Mouse (Mus musculus) limb, embryonic 14.5 days (tissue): Measurements from ENCODE around the gene I830077J02Rik. TPM values are rescaled to one million over a fixed set of nuclear protein-coding genes. Genes with fewer than 3 reads are reported as not detected.

Experiments used
- ATAC-seq: fragments of 200-750 bp; cut with Nextera tagmentation; 2 replicates; pipeline ENCODE4 v1.8.0; 2017; ENCODE audit warnings: low read depth, moderate number of reproducible peaks, moderate TSS enrichment; ENCODE audit not compliant: low FRiP score
- DNase-seq: peaks from one replicate; pipeline ENCODE4 v3.0.0-alpha.2; 2015; ENCODE audit warnings: low spot score
- H3K27ac ChIP-seq: fragments of 300-500 bp; sonication (generic); replicated peaks from 2 replicates; pipeline ENCODE4 v1.5.1; 2014; ENCODE audit warnings: low read depth, mild to moderate bottlenecking, low read length, moderate library complexity, mixed read lengths
- H3K27me3 ChIP-seq: fragments of 300-500 bp; sonication (generic); 2 replicates; pipeline ENCODE4 v1.6.1; 2014; ENCODE audit warnings: low read length, mixed read lengths; ENCODE audit not compliant: control insufficient read depth, insufficient read depth
- H3K36me3 ChIP-seq: fragments of 300-500 bp; sonication (generic); 2 replicates; pipeline ENCODE4 v1.6.1; 2014; ENCODE audit warnings: mild to moderate bottlenecking, low read length, moderate library complexity, mixed read lengths; ENCODE audit not compliant: control insufficient read depth, insufficient read depth
- H3K4me1 ChIP-seq: fragments of 300-500 bp; sonication (generic); 2 replicates; pipeline ENCODE4 v1.6.1; 2014; ENCODE audit warnings: antibody characterized with exemption, low read length, mixed read lengths; ENCODE audit not compliant: control insufficient read depth, insufficient read depth
- H3K4me2 ChIP-seq: fragments of 300-500 bp; sonication (generic); replicated peaks from 2 replicates; pipeline ENCODE4 v1.6.1; 2014; ENCODE audit warnings: low read depth, mild to moderate bottlenecking, low read length, moderate library complexity; ENCODE audit not compliant: severe bottlenecking
- H3K4me3 ChIP-seq: fragments of 300-500 bp; sonication (generic); replicated peaks from 2 replicates; pipeline ENCODE4 v1.5.1; 2014; ENCODE audit warnings: low read length
- H3K9ac ChIP-seq: fragments of 300-500 bp; sonication (generic); 2 replicates; pipeline ENCODE4 v1.6.1; 2014; ENCODE audit warnings: mild to moderate bottlenecking, low read depth, low read length, moderate library complexity; ENCODE audit not compliant: severe bottlenecking
- H3K9me3 ChIP-seq: fragments of 300-500 bp; sonication (generic); 2 replicates; pipeline ENCODE4 v1.6.1; 2016; ENCODE audit warnings: low read length; ENCODE audit not compliant: control insufficient read depth
- POLR2A ChIP-seq: fragments of 200-500 bp; IDR thresholded peaks from 2 replicates; pipeline ENCODE4 v1.8.0; 2012; ENCODE audit warnings: inconsistent platforms, mild to moderate bottlenecking, moderate library complexity, borderline replicate concordance; ENCODE audit not compliant: insufficient read depth, insufficient read length; ENCODE audit errors: extremely low read depth
- WGBS: fragments of 180-500 bp; shearing (Covaris S2); extraction: QIAGEN DNeasy Blood & Tissue Kit; methylation state at CpG from one replicate; pipeline ENCODE4 v1.1.7; 2014; 5-methylcytosine and 5-hydroxymethylcytosine counted together
- polyA plus RNA-seq, 2 experiments: library from polyadenylated mRNA; depleted of rRNA in 1 of 2; stranded (reverse) in 1 of 2; unstranded in 1 of 2; fragments of >200 nt; fragmentation: Nextera tagmentation in 1 of 2; extraction: Ambion mirVana in 1 of 2; gene quantifications; 2 replicates each; pipeline versions ENCODE4 v1.2.1 to v1.2.3; 2012 to 2014

I830077J02Rik gene
- polyA plus RNA-seq (2012; rRNA removed), result 0.41 and 0.69 TPM in 2 replicates
- 0.66 and 0.88 TPM in 2 replicates for polyA plus RNA-seq (2014; fragmentation: Nextera tagmentation; extraction: Ambion mirVana)

DNA sequence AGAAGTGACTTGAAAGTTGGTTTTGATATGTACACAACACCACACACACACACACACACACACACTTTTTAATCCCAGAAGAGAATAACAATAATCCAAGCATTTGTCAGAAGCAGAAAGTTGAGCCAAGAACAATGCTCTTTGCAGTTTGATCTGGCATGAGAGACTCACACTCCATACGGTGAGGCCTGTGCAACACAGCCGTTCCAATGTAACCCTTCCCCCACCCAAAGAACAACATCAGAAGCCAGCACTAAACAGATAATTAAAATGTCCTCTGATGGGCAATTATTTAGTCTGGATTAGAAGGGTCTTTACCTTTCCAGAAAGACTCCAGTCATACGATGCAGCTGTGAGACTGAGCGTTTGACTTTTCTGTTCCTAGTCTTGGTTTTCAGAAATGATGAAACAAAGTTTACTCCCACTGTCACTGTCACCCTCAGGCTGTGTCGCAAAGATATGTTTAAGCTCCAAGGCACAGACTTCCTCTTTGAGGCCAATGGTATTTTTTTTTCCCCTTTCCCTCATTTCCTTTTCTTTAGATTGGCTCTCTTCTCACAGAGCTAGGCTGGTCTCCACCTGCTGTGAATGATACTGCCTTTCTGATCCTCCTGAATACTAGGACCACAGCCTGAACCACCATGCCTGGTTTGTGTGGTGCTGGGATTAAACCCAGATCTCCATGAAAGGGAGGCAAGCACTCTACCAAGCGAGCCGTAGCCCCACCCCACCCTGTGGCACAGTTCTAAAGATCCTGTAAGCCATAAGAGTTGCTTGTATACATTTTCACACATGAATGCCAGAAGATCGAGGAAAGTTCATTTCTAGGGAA, at the start of gene I830077J02Rik:
Gene I830077J02Rik (minus strand): TSS at position 425 of the 832 bp plus-strand sequence.
- no peak for ATAC-seq
- 73% methylated on average over 8 of the region's 8 CpGs for WGBS
- Histone ChIP-seq H3K27me3 (no peaks in the 10 kb centered on the region), H3K27ac (no peak within 1 kb of the TSS), H3K9me3 (no peaks in the 10 kb centered on the region), H3K4me2 (no peak within 1 kb of the TSS), H3K4me1 (no peaks in the 10 kb centered on the region), H3K9ac (no peak within 1 kb of the TSS), H3K36me3 (no peaks in the 10 kb centered on the region), H3K4me3 (no peak within 1 kb of the TSS)
- DNase-seq, result no peak
- TF ChIP-seq POLR2A, result no peak

DNA sequence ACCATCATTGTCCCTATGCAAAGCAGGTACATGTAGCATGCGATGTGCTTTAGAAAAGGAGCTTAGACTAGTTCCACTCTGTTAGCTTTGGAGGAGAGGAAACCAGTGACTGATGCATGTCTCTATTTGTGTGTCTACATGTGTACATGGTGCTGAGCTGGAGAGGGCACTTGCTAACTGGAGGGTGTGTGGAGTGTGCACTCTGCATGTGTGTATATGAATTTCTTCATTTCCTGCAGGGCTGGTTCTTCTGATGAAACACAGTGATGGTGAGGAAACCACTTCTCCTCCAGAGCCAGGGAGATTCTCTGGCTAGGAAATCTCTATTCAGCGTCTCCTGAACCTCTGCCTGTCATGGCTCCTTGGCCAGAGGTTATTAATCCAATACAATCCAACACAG, 41.7 kb upstream of the I830077J02Rik start:
- Histone ChIP-seq H3K36me3 (peaks cover 13% of the 10 kb centered on the region), H3K9me3 (no peaks in the 10 kb centered on the region), H3K27ac (no peak overlapping the region), H3K9ac (no peak overlapping the region), H3K4me3 (no peak overlapping the region), H3K4me1 (no peaks in the 10 kb centered on the region), H3K27me3 (no peaks in the 10 kb centered on the region), H3K4me2 (no peak overlapping the region)
- DNase-seq (no peak), ATAC-seq (no peak)
- TF ChIP-seq POLR2A, result no peak
- 91% methylated on average over 2 of the region's 2 CpGs for WGBS

DNA sequence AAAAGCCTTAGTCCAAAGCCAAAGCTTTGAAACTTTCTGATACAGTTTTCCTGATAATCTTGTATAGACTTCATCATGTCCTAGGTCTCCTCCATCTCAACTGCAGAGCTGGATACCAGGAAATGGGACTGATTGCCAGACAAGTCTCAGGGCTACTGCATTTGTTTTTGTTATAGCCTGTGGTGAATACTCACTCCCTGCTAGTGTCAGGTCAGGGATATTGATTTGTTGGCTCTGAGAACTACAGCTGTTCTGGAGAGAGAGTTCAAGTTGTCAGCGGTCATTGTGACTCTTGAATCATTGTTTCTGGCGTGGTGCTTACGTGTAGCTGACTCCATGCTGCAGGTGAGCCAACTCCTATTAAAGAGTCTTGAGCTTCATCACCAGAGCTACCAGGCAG, 40.9 kb upstream of the I830077J02Rik start, which contains the start of gene Ovgp1:
Gene Ovgp1 (plus strand): TSS at position 301 of the 400 bp plus-strand sequence.
- Histone ChIP-seq H3K4me1 (no peaks in the 10 kb centered on the region), H3K9ac (no peak within 1 kb of the TSS), H3K36me3 (peaks cover 20% of the 10 kb centered on the region), H3K9me3 (no peaks in the 10 kb centered on the region), H3K4me3 (no peak within 1 kb of the TSS), H3K27ac (no peak within 1 kb of the TSS), H3K4me2 (no peak within 1 kb of the TSS), H3K27me3 (no peaks in the 10 kb centered on the region)
- no peak for DNase-seq
- no peak for TF ChIP-seq POLR2A
- WGBS, result 74% methylated on average over 3 of the region's 3 CpGs
- ATAC-seq, result no peak

DNA sequence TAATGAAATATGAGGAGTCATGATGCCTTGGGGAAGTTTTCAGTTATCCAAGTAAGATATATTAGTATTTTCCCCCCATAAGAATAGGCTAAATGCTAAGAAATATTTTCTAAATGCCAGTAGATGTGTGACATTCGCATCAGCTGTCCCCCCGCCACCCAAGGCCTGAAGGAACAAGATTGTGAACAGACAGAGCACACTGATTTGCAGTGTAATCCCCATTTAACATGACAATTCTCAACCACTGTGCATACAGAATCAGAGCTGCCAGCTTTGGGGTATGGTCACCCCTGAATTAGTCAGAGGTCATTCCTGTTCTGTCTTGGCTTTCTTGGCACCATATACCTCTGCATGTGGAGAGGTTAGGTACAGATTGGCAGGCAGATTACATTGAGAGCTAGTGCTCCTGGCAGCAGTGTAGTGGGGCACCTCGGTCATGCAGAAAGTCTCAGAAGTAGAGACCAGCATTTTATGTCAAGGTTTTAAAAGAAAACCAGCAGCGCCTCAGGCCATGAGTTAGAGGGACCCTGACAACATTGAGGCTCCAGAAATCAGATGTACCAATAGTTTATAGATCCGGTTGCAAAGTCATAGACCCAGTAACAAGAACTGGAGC, 39.5 kb upstream of the I830077J02Rik start:
- no peak for TF ChIP-seq POLR2A
- 80% methylated on average over 5 of the region's 5 CpGs for WGBS
- DNase-seq (no peak), ATAC-seq (no peak)
- Histone ChIP-seq H3K4me3 (no peak overlapping the region), H3K27ac (no peak overlapping the region), H3K9me3 (no peaks in the 10 kb centered on the region), H3K36me3 (peaks cover 34% of the 10 kb centered on the region), H3K9ac (no peak overlapping the region), H3K27me3 (no peaks in the 10 kb centered on the region), H3K4me1 (no peaks in the 10 kb centered on the region), H3K4me2 (no peak overlapping the region)

DNA sequence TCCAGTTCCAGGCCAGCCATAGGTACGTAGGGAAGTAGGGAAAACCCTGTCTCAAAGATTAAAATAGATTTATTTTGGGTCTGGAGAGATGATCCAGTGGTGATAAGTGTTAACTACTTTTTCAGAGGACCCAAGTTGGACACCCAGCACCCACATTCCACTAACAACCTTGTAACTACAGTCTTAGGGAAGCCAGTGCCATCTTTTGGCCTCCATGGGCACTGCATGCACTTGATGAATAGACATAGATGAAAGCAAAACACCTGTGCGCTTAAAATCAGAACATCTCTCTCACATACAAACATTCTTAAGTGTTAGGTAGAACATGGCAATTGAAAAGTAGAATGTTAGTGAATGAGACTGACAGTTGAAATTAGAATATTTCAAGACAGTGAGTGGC, 28.2 kb upstream of the I830077J02Rik start:
- Histone ChIP-seq H3K4me3 (peak overlapping the region; percentile 97; the same call in 1 of the 2 replicates), H3K4me1 (peaks cover 16% of the 10 kb centered on the region), H3K9me3 (no peaks in the 10 kb centered on the region), H3K27me3 (no peaks in the 10 kb centered on the region), H3K36me3 (peaks cover 46% of the 10 kb centered on the region), H3K9ac (no peak overlapping the region), H3K27ac (no peak overlapping the region), H3K4me2 (peak overlapping the region; percentile 78; the same call in 1 of the 2 replicates)
- no peak for DNase-seq
- no peak for ATAC-seq
- 89% methylated on average over 2 of the region's 2 CpGs for WGBS
- TF ChIP-seq POLR2A, result no peak
